Mouse (Mus musculus): ENCODE results near the gene Etfa. TPM values are rescaled to one million over a fixed set of nuclear protein-coding genes. Genes with fewer than 3 reads are reported as not detected.

The Etfa gene
- polyA plus RNA-seq, 1 experiment from 2014 or later: 164 TPM

GRCm38 (mm10) chr9:55409833-55410232, 102.2 kb downstream of the Etfa start:
- ATAC-seq: no peak
- Histone ChIP-seq H3K4me1 (no peaks in the 10 kb centered on the region; the same call in 1 of the 2 replicates), H3K27me3 (replicated peaks) (peaks cover 13% of the 10 kb centered on the region), H3K4me3 (no peak overlapping the region), H3K9ac (no peak overlapping the region), H3K27ac (no peak overlapping the region), H3K36me3 (no peaks in the 10 kb centered on the region), H3K4me2 (no peak overlapping the region), H3K9me3 (replicated peaks) (no peaks in the 10 kb centered on the region)
- WGBS (ENCODE audit: insufficient replicate concordance): 27% methylated on average over 3 of the region's 3 CpGs

DNA sequence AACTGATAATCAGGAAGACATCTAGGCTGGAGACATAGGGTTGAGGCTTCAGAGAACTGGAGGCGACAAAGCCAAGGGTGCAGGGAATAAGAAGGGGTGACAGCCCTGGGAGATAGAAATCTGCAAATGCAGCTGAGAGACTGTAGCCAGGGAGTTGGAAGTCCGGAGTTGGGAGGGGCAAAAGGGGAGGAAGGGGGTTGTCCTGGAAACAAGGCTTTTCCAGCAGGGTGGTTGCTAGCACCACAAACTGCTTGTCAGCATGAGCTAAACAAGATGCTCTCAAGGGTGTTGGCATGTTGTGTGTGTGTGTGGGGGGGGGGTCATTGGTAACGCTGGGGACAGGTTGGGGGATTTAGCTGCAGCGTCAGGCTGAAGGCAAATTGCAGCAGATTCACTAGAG, 103.2 kb downstream of the Etfa start:
- Histone ChIP-seq H3K27me3 (replicated peaks) (peaks cover 13% of the 10 kb centered on the region), H3K4me1 (no peaks in the 10 kb centered on the region; the same call in 1 of the 2 replicates), H3K9ac (no peak overlapping the region), H3K9me3 (replicated peaks) (no peaks in the 10 kb centered on the region), H3K27ac (no peak overlapping the region), H3K4me3 (no peak overlapping the region), H3K36me3 (no peaks in the 10 kb centered on the region), H3K4me2 (no peak overlapping the region)
- no peak for ATAC-seq
- 33% methylated on average over 4 of the region's 4 CpGs for WGBS (ENCODE audit: insufficient replicate concordance)

DNA sequence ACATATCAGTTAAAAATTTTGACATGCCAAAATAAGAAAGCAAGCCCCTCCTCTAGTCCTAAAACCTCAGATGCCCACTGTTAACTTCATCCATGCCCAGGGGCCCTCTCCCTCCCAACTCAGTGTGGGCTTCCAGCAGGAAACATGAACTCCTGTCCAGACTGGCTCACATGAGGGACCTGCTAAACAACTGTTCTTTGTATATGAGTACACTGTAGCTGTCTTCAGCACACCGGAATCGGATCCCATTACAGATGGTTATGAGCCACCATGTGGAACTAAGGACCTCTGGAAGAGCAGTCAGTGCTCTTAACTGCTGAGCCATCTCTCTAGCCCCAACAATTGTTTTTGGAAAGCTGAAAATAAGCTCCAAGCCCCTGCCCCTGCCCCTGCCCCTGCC, 105.3 kb downstream of the Etfa start:
- WGBS (ENCODE audit: insufficient replicate concordance): 66% methylated on average over 2 of the region's 2 CpGs
- Histone ChIP-seq H3K27me3 (replicated peaks) (peaks cover 13% of the 10 kb centered on the region), H3K36me3 (no peaks in the 10 kb centered on the region), H3K4me3 (no peak overlapping the region), H3K4me1 (no peaks in the 10 kb centered on the region; the same call in 1 of the 2 replicates), H3K9me3 (replicated peaks) (no peaks in the 10 kb centered on the region), H3K4me2 (no peak overlapping the region), H3K9ac (no peak overlapping the region), H3K27ac (no peak overlapping the region)
- no peak for ATAC-seq

DNA sequence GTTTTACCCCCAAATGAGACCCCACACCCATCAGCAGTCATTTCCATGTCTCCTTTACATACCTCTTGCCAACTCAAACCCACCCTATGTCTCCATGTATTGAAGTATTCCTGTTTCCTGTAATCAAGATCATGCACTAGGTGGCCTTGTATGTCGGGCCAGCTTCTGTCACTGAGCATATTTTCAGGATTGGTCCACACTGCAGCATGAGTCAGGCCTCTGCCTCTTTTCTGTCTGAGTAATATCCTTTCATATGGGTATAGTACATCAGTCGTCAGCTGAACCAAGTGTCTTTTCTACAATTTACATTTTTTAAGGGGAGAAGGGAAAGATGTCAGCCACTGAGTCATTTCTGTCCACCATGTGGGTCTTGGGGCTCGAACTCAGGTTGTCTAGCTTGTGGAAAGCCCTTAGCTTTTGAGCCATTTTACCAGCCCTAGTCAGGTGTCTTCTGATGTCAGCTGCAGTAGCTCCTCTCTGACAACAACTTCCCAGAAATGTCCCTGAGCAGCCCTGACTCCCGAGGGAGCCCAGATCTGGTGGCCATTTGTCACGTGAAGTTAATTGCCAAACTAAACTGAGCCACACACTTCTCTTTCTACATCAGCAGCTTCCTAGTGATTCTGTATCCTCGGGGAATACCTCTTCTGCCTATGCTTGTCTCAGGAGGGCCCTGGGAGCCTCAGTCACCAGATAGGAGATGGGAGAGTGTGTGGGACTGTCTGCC, 106.9 kb downstream of the Etfa start:
- Histone ChIP-seq H3K27ac (no peak overlapping the region), H3K36me3 (no peaks in the 10 kb centered on the region), H3K4me1 (no peaks in the 10 kb centered on the region; the same call in 1 of the 2 replicates), H3K4me3 (no peak overlapping the region), H3K9me3 (replicated peaks) (no peaks in the 10 kb centered on the region), H3K27me3 (replicated peaks) (peaks cover 17% of the 10 kb centered on the region), H3K9ac (no peak overlapping the region), H3K4me2 (no peak overlapping the region)
- WGBS (ENCODE audit: insufficient replicate concordance): 46% methylated on average over 6 of the region's 6 CpGs
- no peak for ATAC-seq

Other genes starting within 250 kb of the Etfa start
- 0.56 and 0.99 TPM in 2 replicates for gene Nrg4, start 185.4 kb downstream of the Etfa start, polyA plus RNA-seq (2016; fragmentation: Nextera tagmentation; extraction: Ambion mirVana)
- gene Tmem266, start 185.3 kb downstream of the Etfa start, polyA plus RNA-seq (2016; fragmentation: Nextera tagmentation; extraction: Ambion mirVana): not detected in 2 replicates
- gene Isl2, start 26.4 kb upstream of the Etfa start, polyA plus RNA-seq (2016; fragmentation: Nextera tagmentation; extraction: Ambion mirVana): 0.50 and 1.3 TPM in 2 replicates

Data from liver, embryonic 12.5 days (tissue).